Mouse (Mus musculus) inflammation-experienced regulatory T-cells (primary cell): Measurements from ENCODE around the gene Dkc1. TPM values are rescaled to one million over a fixed set of nuclear protein-coding genes. Genes with fewer than 3 reads are reported as not detected.

ENCODE experiments used
- polyA plus RNA-seq, 2 experiments: library from polyadenylated mRNA; unstranded; fragments of 100-300 nt; shearing (Covaris generic); gene quantifications; one replicate each; pipeline ENCODE4 v1.2.1; 2017

Dkc1 gene
- polyA plus RNA-seq, result 100 to 1,000 TPM in 1 of 2 experiments, 10 to 100 TPM in 1; 93.2 to 121 TPM

GRCm38 (mm10) chrX:75095369-75096162, at the start of gene Dkc1:
Gene Dkc1 (plus strand): TSS chrX:75095854.

GRCm38 (mm10) chrX:75084774-75085508, 10.7 kb upstream of the Dkc1 start, which contains the start of gene Gab3:
Gene Gab3 (minus strand): TSS chrX:75085458.

GRCm38 (mm10) chrX:75130467-75131160, 35.0 kb downstream of the Dkc1 start, which contains the start of gene Mpp1:
Gene Mpp1 (minus strand): TSS chrX:75131016.

Other genes with a start within 250 kb of the Dkc1 start
- gene Gab3, start 10.4 kb upstream of the Dkc1 start, polyA plus RNA-seq, result 10 to 100 TPM; 11.0 to 24.1 TPM
- 100 to 1,000 TPM in 1 of 2 experiments, 10 to 100 TPM in 1; 53.2 to 107 TPM for gene Mpp1, start 35.2 kb downstream of the Dkc1 start, polyA plus RNA-seq
- not detected for gene Smim9, start 67.9 kb downstream of the Dkc1 start, polyA plus RNA-seq